Mouse (Mus musculus) neural tube, embryonic 11.5 days (tissue): Measurements from ENCODE around the gene Fam221a. TPM values are rescaled to one million over a fixed set of nuclear protein-coding genes. Genes with fewer than 3 reads are reported as not detected.

ENCODE experiments used
- ATAC-seq: fragments of 200-750 bp; cut with Nextera tagmentation; 2 replicates; pipeline ENCODE4 v1.8.0; 2017; ENCODE audit warnings: moderate number of reproducible peaks, mild to moderate bottlenecking, moderate TSS enrichment, moderate library complexity; ENCODE audit not compliant: insufficient read depth, low FRiP score, low TSS enrichment
- DNase-seq: peaks from one replicate; pipeline ENCODE4 v3.0.0-alpha.2; 2015; ENCODE audit warnings: low spot score
- H3K27ac ChIP-seq: fragments of 300-500 bp; sonication (generic); 2 replicates; pipeline ENCODE4 v1.5.1; 2014; ENCODE audit warnings: low read depth, mild to moderate bottlenecking, low read length
- H3K27me3 ChIP-seq: fragments of 300-500 bp; sonication (generic); 2 replicates; pipeline ENCODE4 v1.6.1; 2014; ENCODE audit warnings: mild to moderate bottlenecking, low read length, mixed read lengths; ENCODE audit not compliant: control insufficient read depth, insufficient read depth
- H3K36me3 ChIP-seq: fragments of 300-500 bp; sonication (generic); 2 replicates; pipeline ENCODE4 v1.6.1; 2014; ENCODE audit warnings: mild to moderate bottlenecking, low read length, moderate library complexity, mixed read lengths; ENCODE audit not compliant: control insufficient read depth, insufficient read depth
- H3K4me1 ChIP-seq: fragments of 300-500 bp; sonication (generic); 2 replicates; pipeline ENCODE4 v1.6.1; 2014; ENCODE audit warnings: low read length, mixed read lengths; ENCODE audit not compliant: control insufficient read depth, insufficient read depth
- H3K4me2 ChIP-seq: fragments of 300-500 bp; sonication (generic); 2 replicates; pipeline ENCODE4 v1.6.1; 2014; ENCODE audit warnings: low read depth, mild to moderate bottlenecking, moderate library complexity
- H3K4me3 ChIP-seq: fragments of 300-500 bp; sonication (generic); 2 replicates; pipeline ENCODE4 v1.5.1; 2014; ENCODE audit warnings: low read depth, low read length
- H3K9ac ChIP-seq: fragments of 300-500 bp; sonication (generic); 2 replicates; pipeline ENCODE4 v1.6.1; 2014; ENCODE audit warnings: mild to moderate bottlenecking, low read length
- H3K9me3 ChIP-seq: fragments of 300-500 bp; sonication (generic); 2 replicates; pipeline ENCODE4 v1.6.1; 2016; ENCODE audit warnings: low read length; ENCODE audit not compliant: control insufficient read depth
- WGBS: fragments of 180-500 bp; shearing (Covaris S2); extraction: QIAGEN DNeasy Blood & Tissue Kit; methylation state at CpG from one replicate; pipeline ENCODE4 v1.1.7; 2014; 5-methylcytosine and 5-hydroxymethylcytosine counted together
- polyA plus RNA-seq: library from polyadenylated mRNA; unstranded; fragments of >200 nt; fragmentation: Nextera tagmentation; extraction: Ambion mirVana; gene quantifications from 2 replicates; pipeline ENCODE4 v1.2.1, GENCODE M21; 2014

The Fam221a gene
- polyA plus RNA-seq, 1 experiment from 2014 or later = 5.9 TPM

GRCm38 (mm10) chr6:49326846-49327245 is 40.7 kb upstream of the Fam221a start:
- 84% methylated on average over 3 of the region's 3 CpGs for WGBS
- no peak for DNase-seq
- no peak overlapping the region for H3K27ac ChIP-seq

DNA sequence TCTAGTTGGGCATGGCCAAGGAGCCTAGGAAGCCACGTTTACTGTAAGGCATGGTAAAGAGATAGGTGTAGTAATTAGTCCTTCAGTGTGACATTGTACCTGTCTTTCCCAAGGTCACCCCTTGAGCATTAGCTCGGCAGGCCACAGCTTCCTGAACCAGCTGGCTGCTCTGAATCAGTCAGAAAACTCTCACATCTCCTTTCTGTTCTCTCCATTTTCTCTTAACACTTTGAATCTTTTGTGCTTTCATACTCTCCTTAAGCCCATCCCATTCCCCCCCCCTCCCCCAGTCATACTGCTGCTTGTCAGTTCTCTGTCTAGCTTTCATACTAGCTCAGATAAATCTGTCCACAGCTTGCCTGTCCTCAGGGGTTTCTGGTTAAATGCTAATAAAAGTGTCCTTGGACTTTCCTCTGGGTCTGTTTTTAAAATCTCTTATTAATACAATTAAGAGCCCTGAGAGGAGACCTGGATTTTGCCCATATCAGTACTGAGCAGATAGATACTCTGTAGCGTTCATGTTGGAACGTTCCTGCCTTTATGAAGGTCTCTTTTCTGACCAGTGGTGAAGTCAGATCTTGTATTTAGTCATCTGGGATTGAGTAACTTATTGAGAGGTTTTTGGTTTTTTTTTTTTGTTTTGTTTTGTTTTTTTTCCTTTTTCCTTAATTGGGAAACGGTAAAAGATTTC is 36.0 kb upstream of the Fam221a start:
- H3K4me1 ChIP-seq = no peaks in the 10 kb centered on the region
- H3K27me3 ChIP-seq = no peaks in the 10 kb centered on the region
- ATAC-seq (no peak), DNase-seq (no peak)
- H3K4me3 ChIP-seq = no peak overlapping the region
- H3K9me3 ChIP-seq = no peaks in the 10 kb centered on the region
- no peak overlapping the region for H3K27ac ChIP-seq
- no peak overlapping the region for H3K9ac ChIP-seq
- WGBS = 74% methylated on average over 5 of the region's 5 CpGs
- no peaks in the 10 kb centered on the region for H3K36me3 ChIP-seq
- H3K4me2 ChIP-seq = no peak overlapping the region

More at GRCm38 (mm10) chr6:49326846-49327245, 40.7 kb upstream of the Fam221a start:
- Histone ChIP-seq H3K4me3 (no peak overlapping the region), H3K36me3 (no peaks in the 10 kb centered on the region), H3K4me2 (no peak overlapping the region), H3K4me1 (no peaks in the 10 kb centered on the region), H3K27me3 (no peaks in the 10 kb centered on the region), H3K9ac (no peak overlapping the region), H3K9me3 (no peaks in the 10 kb centered on the region)
- ATAC-seq = no peak

DNA sequence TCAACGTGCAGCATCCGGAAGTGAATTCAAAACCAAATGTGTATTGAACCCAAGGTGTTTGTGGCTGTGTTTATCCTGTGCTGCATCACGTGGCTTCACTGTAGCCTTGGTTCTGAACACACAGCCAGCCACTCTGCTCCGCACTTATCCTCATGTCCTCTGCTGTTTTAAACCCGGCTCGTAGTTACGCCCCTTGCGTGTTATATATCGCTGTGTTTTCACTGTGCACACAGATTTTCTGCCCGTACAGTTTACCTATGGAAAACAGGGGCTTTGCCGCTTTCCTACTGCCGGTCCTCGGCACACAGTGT is 35.5 kb upstream of the Fam221a start:
- Histone ChIP-seq H3K9ac (no peak overlapping the region), H3K27me3 (no peaks in the 10 kb centered on the region), H3K27ac (no peak overlapping the region), H3K4me1 (no peaks in the 10 kb centered on the region), H3K9me3 (no peaks in the 10 kb centered on the region), H3K4me2 (no peak overlapping the region), H3K36me3 (no peaks in the 10 kb centered on the region), H3K4me3 (no peak overlapping the region)
- WGBS = 75% methylated on average over 13 of the region's 13 CpGs
- no peak for DNase-seq
- no peak for ATAC-seq

- Histone ChIP-seq H3K9me3 (no peaks in the 10 kb centered on the region), H3K4me2 (no peak overlapping the region), H3K4me1 (0 out of 2 replicates have a peak, but pooled peaks cover 3% of the 10 kb centered on the region), H3K36me3 (no peaks in the 10 kb centered on the region), H3K9ac (no peak overlapping the region), H3K27ac (no peak overlapping the region), H3K27me3 (no peaks in the 10 kb centered on the region), H3K4me3 (no peak overlapping the region)
- DNase-seq (peak; percentile 18), ATAC-seq (no peak)
- 8% methylated on average over 9 of the region's 9 CpGs for WGBS
Observed at GRCm38 (mm10) chr6:49338566-49338965, 29.0 kb upstream of the Fam221a start.

DNA sequence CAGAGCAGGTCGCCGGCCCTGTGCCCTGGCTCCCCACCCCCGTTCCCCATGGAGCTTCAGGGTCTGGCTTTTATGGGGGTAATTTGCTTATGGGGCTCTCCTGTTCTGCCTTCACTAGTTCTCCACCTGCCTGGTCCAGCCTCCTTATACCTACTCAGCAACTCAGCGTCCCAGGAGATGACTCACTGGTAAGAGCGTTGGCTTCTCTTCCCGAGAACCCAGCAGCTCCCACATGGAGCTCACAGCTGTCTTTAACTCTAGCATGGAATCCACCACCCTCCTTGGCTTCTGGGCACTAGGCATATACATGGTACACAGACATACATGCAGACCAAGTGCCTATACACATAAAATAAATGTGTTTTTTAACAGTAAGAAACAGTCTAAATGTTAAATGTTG is 28.4 kb upstream of the Fam221a start:
- 24% methylated on average over 6 of the region's 6 CpGs for WGBS
- Histone ChIP-seq H3K4me1 (0 out of 2 replicates have a peak, but pooled peaks cover 3% of the 10 kb centered on the region), H3K9ac (no peak overlapping the region), H3K36me3 (no peaks in the 10 kb centered on the region), H3K4me2 (no peak overlapping the region), H3K27ac (no peak overlapping the region), H3K4me3 (no peak overlapping the region), H3K9me3 (no peaks in the 10 kb centered on the region), H3K27me3 (no peaks in the 10 kb centered on the region)
- ATAC-seq (no peak), DNase-seq (no peak)

DNA sequence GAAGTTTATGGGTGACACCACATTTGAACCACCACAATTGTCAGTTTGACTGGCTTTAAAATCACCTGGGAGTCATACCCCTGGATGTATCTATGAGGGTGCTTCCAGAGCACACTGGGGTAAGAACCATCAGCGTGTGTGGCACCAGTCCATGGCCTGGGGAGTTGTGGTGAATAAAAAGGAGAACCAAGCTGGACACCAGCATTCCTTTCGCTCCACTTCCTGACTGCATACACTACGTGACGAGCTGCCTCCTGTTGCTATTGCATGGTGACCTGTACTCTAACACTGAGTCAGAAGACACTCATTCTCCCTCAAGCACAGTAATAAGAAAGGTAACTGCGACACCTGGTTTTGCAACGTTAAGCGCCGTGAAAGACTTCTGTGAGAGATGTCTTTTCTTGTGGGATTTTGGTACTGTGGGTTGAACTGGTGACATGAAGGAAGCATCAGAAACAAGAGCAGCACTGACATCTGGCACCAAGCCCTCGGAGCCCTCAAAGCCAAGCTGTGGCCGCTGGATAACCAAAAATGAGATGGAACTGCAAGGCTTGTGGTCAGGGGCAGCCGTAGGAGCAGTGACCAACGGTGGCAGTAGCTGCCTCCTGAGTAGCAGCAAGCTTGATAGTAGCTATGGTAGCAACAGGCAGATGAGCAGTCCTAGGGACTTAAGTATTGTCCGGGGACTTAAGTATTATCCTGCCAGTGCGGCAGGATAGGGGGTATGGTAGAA is 23.6 kb upstream of the Fam221a start:
- no peak overlapping the region for H3K4me3 ChIP-seq
- no peaks in the 10 kb centered on the region for H3K9me3 ChIP-seq
- DNase-seq = no peak
- H3K27me3 ChIP-seq = no peaks in the 10 kb centered on the region
- no peak overlapping the region for H3K27ac ChIP-seq
- H3K9ac ChIP-seq = no peak overlapping the region
- no peak overlapping the region for H3K4me2 ChIP-seq
- WGBS = 87% methylated on average over 14 of the region's 14 CpGs
- H3K36me3 ChIP-seq = no peaks in the 10 kb centered on the region
- 0 out of 2 replicates have a peak, but pooled peaks cover 2% of the 10 kb centered on the region for H3K4me1 ChIP-seq
- no peak for ATAC-seq

GRCm38 (mm10) chr6:49349826-49350225 is 17.7 kb upstream of the Fam221a start:
- H3K4me3 ChIP-seq = no peak overlapping the region
- WGBS = 93% methylated on average over 7 of the region's 7 CpGs
- DNase-seq (no peak), ATAC-seq (no peak)
- H3K4me2 ChIP-seq = no peak overlapping the region
- no peak overlapping the region for H3K27ac ChIP-seq
- no peaks in the 10 kb centered on the region for H3K4me1 ChIP-seq
- no peaks in the 10 kb centered on the region for H3K36me3 ChIP-seq
- H3K9ac ChIP-seq = no peak overlapping the region
- H3K27me3 ChIP-seq = no peaks in the 10 kb centered on the region
- no peaks in the 10 kb centered on the region for H3K9me3 ChIP-seq

DNA sequence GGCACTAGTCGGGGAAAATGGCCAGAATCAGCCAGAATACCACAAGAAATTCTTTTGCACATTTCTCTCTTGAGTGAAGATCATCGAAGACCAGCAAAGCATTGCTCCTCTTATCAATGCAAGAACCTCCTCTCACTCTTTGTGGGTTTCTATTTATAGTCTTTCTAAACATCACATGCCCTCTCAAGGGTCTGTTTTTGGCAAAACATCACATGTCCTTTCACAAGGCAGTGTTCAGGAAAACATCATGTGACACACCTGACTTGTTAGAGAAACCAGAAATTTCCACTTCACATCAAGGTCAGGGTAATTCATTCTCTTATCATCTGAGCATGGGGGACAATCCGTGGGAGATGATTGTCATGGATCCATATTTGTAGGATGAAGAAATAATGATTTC is 12.9 kb upstream of the Fam221a start:
- ATAC-seq = no peak
- Histone ChIP-seq H3K27ac (no peak overlapping the region), H3K27me3 (no peaks in the 10 kb centered on the region), H3K36me3 (no peaks in the 10 kb centered on the region), H3K4me3 (no peak overlapping the region), H3K4me1 (no peaks in the 10 kb centered on the region), H3K9me3 (no peaks in the 10 kb centered on the region), H3K4me2 (no peak overlapping the region), H3K9ac (no peak overlapping the region)
- DNase-seq = no peak
- 96% methylated on average over 3 of the region's 3 CpGs for WGBS

DNA sequence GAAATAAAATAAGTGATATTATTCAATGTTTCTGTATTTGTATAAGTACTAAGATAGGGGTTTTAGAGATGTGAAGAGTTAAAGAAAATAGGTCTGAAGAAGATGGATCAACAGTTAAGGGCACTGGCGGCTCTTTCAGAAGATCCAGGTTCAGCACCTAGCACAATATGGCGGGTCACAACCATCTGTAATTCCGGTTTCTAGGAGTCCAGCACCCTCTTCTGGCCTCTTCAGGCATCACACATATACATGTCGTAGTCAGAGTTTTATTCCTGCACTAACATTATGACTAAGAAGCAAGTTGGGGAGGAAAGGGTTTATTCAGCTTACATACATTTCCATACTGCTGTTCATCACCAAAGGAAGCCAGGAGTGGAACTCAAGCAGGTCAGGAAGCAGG is 12.4 kb upstream of the Fam221a start:
- Histone ChIP-seq H3K9ac (no peak overlapping the region), H3K36me3 (no peaks in the 10 kb centered on the region), H3K27me3 (no peaks in the 10 kb centered on the region), H3K4me1 (no peaks in the 10 kb centered on the region), H3K4me2 (no peak overlapping the region), H3K4me3 (no peak overlapping the region), H3K9me3 (no peaks in the 10 kb centered on the region), H3K27ac (no peak overlapping the region)
- ATAC-seq (no peak), DNase-seq (no peak)
- WGBS = 67% methylated on average over 4 of the region's 4 CpGs
